Mouse (Mus musculus) small intestine, adult 2 months (tissue): ENCODE results near the gene Gm867.

Source experiments
- CTCF ChIP-seq: fragments of 200-500 bp; IDR thresholded peaks from 2 replicates; pipeline ENCODE4 v1.5.1; 2012; ENCODE audit warnings: low read depth, mild to moderate bottlenecking, control low read depth, inconsistent platforms, low read length, moderate library complexity, mixed read lengths; ENCODE audit not compliant: insufficient replicate concordance, insufficient read length; ENCODE audit errors: extremely low read depth
- POLR2A ChIP-seq: fragments of 200-500 bp; IDR thresholded peaks from 2 replicates; pipeline ENCODE4 v1.6.1; 2012; ENCODE audit warnings: low read depth, mild to moderate bottlenecking, control low read depth, inconsistent platforms, low read length, moderate library complexity

DNA sequence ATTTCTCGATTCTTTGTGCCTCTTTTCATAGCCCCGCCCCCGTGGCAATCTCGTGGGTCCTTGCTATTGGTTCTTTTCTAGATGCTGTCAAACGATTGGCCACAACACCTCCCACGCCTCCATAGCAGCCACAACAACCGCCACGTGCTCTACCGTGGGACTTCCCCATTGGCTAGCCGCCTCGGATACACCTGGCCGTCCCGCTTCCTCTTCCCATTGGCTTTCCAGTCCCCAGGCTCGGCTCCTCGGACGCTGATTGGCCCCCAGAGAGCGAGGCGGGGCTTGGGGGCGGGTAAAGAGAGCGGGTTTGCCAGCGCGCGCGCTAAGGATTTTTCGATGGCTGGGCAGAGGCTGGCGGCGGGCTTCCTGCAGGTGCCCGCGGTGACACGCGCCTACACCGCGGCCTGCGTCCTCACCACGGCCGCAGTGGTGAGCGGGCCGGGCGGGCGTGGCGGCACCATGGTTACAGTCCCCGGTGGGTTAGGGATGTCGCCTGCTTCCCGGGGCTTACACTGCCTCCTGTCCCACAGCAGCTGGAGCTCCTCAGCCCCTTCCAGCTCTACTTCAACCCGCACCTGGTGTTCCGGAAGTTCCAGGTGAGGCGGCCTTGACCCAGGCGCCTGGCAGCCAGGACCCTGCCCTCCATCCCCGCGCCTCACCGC is 47.3 kb downstream of the Gm867 start, which contains the start of gene Derl3:
- TF ChIP-seq POLR2A (no peak), CTCF (no peak)
